Mouse (Mus musculus): Measurements from ENCODE around the gene Myo6.

- TF ChIP-seq CTCF (IDR thresholded peaks at IDR 0.05) (no peak), EP300 (IDR thresholded peaks at IDR 0.05) (no peak)
Measured at GRCm38 (mm10) chr9:80277770-80278169, 112.9 kb downstream of the Myo6 start.

Measured in lung, postnatal 0 days (tissue).